Mouse (Mus musculus): Measurements from ENCODE around the gene Rragc. TPM values are rescaled to one million over a fixed set of nuclear protein-coding genes. Genes with fewer than 3 reads are reported as not detected.
A peak's percentile ranks its signal among the peaks of the same experiment; 100 is the strongest.

Rragc gene
- polyA plus RNA-seq, 1 experiment from 2014 or later: 34.2 TPM

DNA sequence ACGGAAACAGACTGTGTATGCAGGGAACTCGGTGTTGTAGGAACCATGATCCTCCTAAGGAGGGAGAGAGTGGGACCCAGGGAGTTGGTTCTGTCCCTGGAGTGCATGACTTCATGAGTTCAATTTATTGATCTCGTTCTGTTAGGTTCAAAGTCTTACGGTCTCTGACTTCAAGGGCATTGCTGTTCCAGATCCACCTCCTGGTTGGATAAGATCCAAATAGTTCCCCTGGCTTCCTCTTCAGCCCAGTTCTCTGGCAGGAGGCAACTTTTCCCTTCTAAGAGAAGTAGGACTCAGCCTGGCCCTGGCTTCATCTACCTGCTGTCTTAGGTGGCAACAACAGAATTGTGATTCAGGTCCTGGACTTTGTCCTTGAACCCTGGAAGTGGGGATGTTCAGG lies 40.6 kb downstream of the Rragc start:
- WGBS: 73% methylated on average over 4 of the region's 4 CpGs
- Histone ChIP-seq H3K36me3 (replicated peaks) (no peaks in the 10 kb centered on the region), H3K27ac (no peak overlapping the region), H3K4me3 (no peak overlapping the region), H3K9me3 (no peaks in the 10 kb centered on the region), H3K27me3 (ENCODE audit: poor library complexity, severe bottlenecking) (peaks cover 49% of the 10 kb centered on the region), H3K4me1 (peaks cover 30% of the 10 kb centered on the region)
- no peak for DNase-seq (ENCODE audit: extremely low spot score, low spot score)

DNA sequence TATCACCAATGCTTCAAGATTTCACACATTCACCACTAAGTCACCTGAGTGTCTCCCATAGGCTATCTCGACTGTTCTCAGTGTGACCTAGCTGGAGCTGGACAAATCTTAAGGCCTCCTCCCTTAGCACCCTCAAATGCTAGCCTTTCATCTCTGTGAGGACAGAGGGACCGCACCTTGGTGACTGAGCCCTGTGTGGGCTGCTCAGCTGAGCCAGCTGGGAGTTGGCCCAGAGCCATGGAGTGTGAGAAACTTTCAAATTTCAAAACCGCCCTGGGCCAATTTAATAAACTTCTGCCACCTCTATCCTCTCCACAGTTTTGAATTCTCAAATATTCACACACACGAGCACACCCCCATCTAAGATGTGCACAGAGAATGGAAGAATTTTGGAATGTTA lies 43.7 kb downstream of the Rragc start:
- H3K9me3 ChIP-seq: no peaks in the 10 kb centered on the region
- no peak for DNase-seq (ENCODE audit: extremely low spot score, low spot score)
- no peaks in the 10 kb centered on the region for H3K36me3 ChIP-seq (replicated peaks)
- WGBS: 83% methylated on average over 4 of the region's 4 CpGs
- no peak overlapping the region for H3K4me3 ChIP-seq
- H3K27me3 ChIP-seq (ENCODE audit: poor library complexity, severe bottlenecking): peaks cover 49% of the 10 kb centered on the region
- H3K4me1 ChIP-seq: peaks cover 34% of the 10 kb centered on the region
- no peak overlapping the region for H3K27ac ChIP-seq

DNA sequence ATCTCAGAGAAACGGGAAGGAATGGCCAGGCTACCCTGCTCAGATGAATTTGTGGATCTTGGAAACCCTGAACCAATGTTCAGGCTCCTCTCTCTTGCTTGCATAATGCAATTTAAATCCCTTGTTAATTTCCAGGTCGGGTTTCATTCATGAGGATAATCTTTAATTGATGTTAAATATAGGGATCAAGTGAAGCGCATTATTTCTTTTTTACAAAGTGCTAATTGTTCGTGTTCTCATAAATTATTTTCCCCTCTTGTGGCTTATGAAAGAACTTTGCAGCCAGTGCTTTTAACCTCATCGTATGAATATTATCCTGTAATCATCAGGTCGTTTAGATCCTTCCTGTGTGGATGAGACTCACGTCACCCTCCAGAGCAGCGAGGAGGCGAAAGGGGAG lies 45.5 kb downstream of the Rragc start:
- WGBS: 64% methylated on average over 9 of the region's 9 CpGs

DNA sequence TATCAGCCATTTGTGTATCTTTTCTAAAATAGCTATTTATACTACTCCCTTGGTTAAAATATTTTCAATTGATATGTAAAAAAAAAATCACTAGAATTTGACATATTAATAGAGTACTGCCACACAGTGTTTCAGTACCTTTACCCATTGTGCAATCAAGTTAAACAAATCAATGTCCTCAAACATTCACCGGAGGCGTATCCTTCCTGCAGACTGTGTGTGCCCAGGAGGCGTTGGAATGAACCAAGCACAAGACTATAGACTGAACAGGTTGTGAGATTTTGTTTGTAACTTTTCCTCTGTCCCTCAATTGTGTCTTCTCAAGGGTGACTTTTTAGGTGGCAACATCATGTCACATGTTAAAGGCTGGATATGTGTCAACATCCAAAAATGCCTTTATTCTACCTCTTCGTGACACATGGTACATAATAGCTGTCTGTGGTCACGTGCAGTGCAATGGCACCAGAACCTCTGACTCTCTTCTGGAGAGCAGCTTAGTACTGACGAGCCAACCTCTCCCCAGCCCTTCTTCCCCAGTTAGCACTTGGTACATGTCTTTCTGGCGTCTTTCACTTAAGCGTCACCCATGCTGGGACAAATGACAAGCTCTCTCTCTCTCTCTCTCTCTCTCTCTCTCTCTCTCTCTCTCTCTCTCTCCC lies 51.5 kb downstream of the Rragc start:
- 83% methylated on average over 8 of the region's 8 CpGs for whole genome bisulfite sequencing
- no peak overlapping the region for H3K4me3 ChIP-seq
- peaks cover 4% of the 10 kb centered on the region; the same call in 1 of the 2 replicates for H3K9me3 ChIP-seq
- peaks cover 38% of the 10 kb centered on the region for H3K27me3 ChIP-seq (ENCODE audit: poor library complexity, severe bottlenecking)
- no peak for DNase-seq (ENCODE audit: extremely low spot score, low spot score)
- H3K27ac ChIP-seq: no peak overlapping the region
- no peaks in the 10 kb centered on the region for H3K36me3 ChIP-seq (replicated peaks)
- peaks cover 16% of the 10 kb centered on the region for H3K4me1 ChIP-seq

More for the DNA sequence above, 45.5 kb downstream of the Rragc start:
- Histone ChIP-seq H3K27me3 (ENCODE audit: poor library complexity, severe bottlenecking) (peaks cover 32% of the 10 kb centered on the region), H3K27ac (no peak overlapping the region), H3K9me3 (no peaks in the 10 kb centered on the region), H3K36me3 (replicated peaks) (no peaks in the 10 kb centered on the region), H3K4me1 (peaks cover 22% of the 10 kb centered on the region), H3K4me3 (no peak overlapping the region)
- no peak for DNase-seq (ENCODE audit: extremely low spot score, low spot score)

DNA sequence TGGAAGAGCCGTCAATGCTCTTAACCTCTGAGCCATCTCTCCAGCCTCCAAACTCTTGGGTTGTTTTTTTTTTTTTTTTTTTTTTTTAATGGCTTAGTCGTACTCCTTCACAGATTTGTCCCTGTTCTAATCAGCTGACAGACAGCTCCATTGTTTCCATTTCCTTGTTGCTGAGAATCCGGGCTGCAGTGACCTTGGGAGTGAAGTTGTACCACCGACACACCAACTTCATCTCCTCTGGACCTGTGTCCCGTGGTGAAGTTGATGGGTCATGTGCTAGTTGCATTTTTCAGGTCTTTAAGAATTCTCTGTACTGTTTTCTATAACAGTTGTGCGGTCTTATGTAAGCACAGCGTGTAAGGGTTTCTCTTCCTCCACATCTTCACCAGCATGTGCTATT lies 52.2 kb downstream of the Rragc start:
- no peak for DNase-seq (ENCODE audit: extremely low spot score, low spot score)
- no peaks in the 10 kb centered on the region for H3K36me3 ChIP-seq (replicated peaks)
- no peak overlapping the region for H3K4me3 ChIP-seq
- 77% methylated on average over 7 of the region's 7 CpGs for WGBS
- H3K4me1 ChIP-seq: peaks cover 16% of the 10 kb centered on the region
- peaks cover 4% of the 10 kb centered on the region; the same call in 1 of the 2 replicates for H3K9me3 ChIP-seq
- peaks cover 42% of the 10 kb centered on the region for H3K27me3 ChIP-seq (ENCODE audit: poor library complexity, severe bottlenecking)
- no peak overlapping the region for H3K27ac ChIP-seq

DNA sequence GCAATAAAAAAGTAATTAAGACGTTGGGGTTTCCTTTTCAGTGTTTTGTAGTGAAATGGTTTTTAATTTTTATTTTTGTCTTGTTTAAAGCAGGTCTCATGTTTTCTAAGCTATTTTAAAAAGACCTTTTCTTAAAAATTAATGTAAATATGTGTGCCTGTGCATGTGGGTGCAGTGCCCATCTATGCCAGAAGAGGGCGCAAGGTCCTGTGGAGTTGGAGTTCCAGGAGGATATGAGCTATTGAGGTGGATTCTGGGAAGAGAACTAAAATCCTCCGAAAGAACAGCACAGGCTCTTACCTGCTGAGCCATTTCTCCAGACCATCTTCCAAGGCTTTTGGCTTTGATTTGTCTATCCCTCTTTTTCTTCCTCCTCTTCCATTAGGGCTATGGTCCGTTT lies 53.8 kb downstream of the Rragc start:
- H3K27ac ChIP-seq: no peak overlapping the region
- WGBS: 82% methylated on average over 4 of the region's 4 CpGs
- H3K36me3 ChIP-seq (replicated peaks): no peaks in the 10 kb centered on the region
- H3K9me3 ChIP-seq: peaks cover 4% of the 10 kb centered on the region; the same call in 1 of the 2 replicates
- DNase-seq (ENCODE audit: extremely low spot score, low spot score): no peak
- H3K4me3 ChIP-seq: no peak overlapping the region
- H3K4me1 ChIP-seq: peaks cover 16% of the 10 kb centered on the region
- H3K27me3 ChIP-seq (ENCODE audit: poor library complexity, severe bottlenecking): peaks cover 32% of the 10 kb centered on the region

DNA sequence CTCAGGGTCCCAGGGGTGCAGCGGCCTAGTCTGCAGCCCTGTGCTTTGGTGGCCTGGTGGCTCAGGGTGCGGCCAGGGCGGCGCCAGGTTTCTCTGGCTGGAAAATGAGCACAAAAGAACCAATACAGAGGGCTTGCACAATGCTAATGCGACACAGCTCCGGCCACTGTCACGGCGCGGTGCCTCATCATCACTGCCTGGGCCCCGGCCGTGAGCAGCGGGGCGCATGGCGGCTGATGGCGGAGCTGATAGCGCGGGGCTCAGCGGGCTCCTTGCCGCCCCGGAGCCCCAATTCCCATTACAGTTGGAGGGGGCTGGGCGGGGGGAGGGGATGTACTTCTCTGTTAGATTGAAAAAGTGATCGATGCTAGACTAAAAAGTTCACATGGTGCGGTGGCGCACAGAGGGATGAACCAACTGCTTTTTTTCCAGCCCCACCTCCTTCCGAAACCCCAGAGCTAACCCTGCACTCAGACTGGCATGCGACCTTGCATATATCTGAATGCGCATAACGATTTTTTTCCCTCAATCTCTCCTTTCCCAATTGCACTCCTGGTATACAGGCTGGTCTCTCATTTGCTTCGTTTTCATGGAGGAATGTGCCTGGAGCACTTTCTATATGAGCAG lies 55.3 kb downstream of the Rragc start:
- 7% methylated on average over 29 of the region's 29 CpGs for WGBS

DNA sequence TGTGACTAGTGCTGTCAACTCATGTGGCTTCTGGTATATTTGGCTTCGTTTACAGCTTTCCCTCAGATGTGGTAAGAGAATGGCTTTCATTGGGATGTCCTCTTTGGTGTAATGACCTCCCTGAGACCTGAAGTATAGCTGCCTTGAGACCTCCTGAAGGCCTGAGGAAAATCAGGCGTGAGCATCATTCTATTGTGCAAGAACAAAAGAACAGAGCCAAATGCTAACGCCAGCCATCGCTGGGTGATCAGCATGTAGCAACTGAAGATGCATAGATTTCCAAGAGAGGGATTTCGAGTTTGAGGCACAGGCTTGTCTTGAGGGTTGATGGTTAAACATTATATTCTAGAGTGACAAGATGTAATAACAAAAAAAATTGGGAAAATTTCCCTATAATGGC lies 64.9 kb downstream of the Rragc start:
- WGBS: 48% methylated on average over 5 of the region's 5 CpGs
- H3K4me1 ChIP-seq: peaks cover 10% of the 10 kb centered on the region
- H3K27me3 ChIP-seq (ENCODE audit: poor library complexity, severe bottlenecking): 0 out of 2 replicates have a peak, but pooled peaks cover 4% of the 10 kb centered on the region
- no peak overlapping the region for H3K27ac ChIP-seq
- no peaks in the 10 kb centered on the region for H3K36me3 ChIP-seq (replicated peaks)
- no peaks in the 10 kb centered on the region for H3K9me3 ChIP-seq
- no peak for DNase-seq (ENCODE audit: extremely low spot score, low spot score)
- no peak overlapping the region for H3K4me3 ChIP-seq

More for the DNA sequence above, 55.3 kb downstream of the Rragc start:
- DNase-seq (ENCODE audit: extremely low spot score, low spot score): no peak
- peak overlapping the region; percentile 54 for H3K4me3 ChIP-seq
- H3K9me3 ChIP-seq: peaks cover 4% of the 10 kb centered on the region; the same call in 1 of the 2 replicates
- no peaks in the 10 kb centered on the region for H3K36me3 ChIP-seq (replicated peaks)
- peaks cover 32% of the 10 kb centered on the region for H3K27me3 ChIP-seq (ENCODE audit: poor library complexity, severe bottlenecking)
- H3K4me1 ChIP-seq: peaks cover 16% of the 10 kb centered on the region
- H3K27ac ChIP-seq: peak overlapping the region; percentile 82

Other genes with a start within 250 kb of the Rragc start
- gene Macf1, start 233.1 kb upstream of the Rragc start, polyA plus RNA-seq (2016; fragmentation: Nextera tagmentation; extraction: Ambion mirVana): 43.8 and 50.2 TPM in 2 replicates
- gene Ndufs5, start 199.2 kb upstream of the Rragc start, polyA plus RNA-seq (2016; fragmentation: Nextera tagmentation; extraction: Ambion mirVana): 299 and 315 TPM in 2 replicates
- 61.4 and 63.2 TPM in 2 replicates for gene Akirin1, start 167.1 kb upstream of the Rragc start, polyA plus RNA-seq (2016; fragmentation: Nextera tagmentation; extraction: Ambion mirVana)
- gene Rhbdl2, start 129.6 kb upstream of the Rragc start, polyA plus RNA-seq (2016; fragmentation: Nextera tagmentation; extraction: Ambion mirVana): 0.21 and 0.26 TPM in 2 replicates
- gene 4933427I04Rik, start 57.8 kb upstream of the Rragc start, polyA plus RNA-seq (2016; fragmentation: Nextera tagmentation; extraction: Ambion mirVana): not detected in 2 replicates
- gene Mycbp, start 12.6 kb upstream of the Rragc start, polyA plus RNA-seq (2016; fragmentation: Nextera tagmentation; extraction: Ambion mirVana): 65.7 and 67.7 TPM in 2 replicates
- gene 4930535I16Rik, start 576 bp downstream of the Rragc start, polyA plus RNA-seq (2016; fragmentation: Nextera tagmentation; extraction: Ambion mirVana): not detected in 2 replicates